Mouse (Mus musculus): ENCODE measurements at regions not wholly inside any gene's neighbourhood (a gene's known extent, or its start where the extent isn't known, plus 50 kb on each side); places are given as distances from the start of the nearest gene placed in this dataset.

DNA sequence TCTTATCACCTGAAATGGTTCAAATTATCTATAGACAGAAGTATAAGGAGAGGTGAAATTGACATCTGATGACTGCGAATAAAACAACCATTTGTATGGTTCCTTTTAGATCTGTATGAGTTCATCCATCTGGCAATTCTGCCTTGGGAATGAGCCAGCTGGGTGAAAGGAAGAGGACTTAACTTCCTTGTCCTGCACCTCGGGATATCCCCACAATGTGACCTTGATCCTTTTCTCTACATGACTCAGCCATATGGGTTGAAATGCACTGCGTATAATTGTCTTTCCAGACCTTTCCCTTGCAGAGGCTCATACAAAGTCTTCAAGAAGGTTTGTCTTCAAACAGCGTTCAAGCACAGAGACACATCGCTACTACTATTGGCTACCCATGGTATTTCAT, 292.6 kb upstream of the Pitrm1 start:
- Histone ChIP-seq H3K27ac (no peak overlapping the region), H3K9ac (replicated peaks) (no peak overlapping the region), H3K4me1 (replicated peaks; ENCODE audit: control insufficient read depth in 2 of 2, insufficient read depth in 2 of 2, low read length in 1 of 2) (no peaks in the 10 kb centered on the region), H3K36me3 (replicated peaks; ENCODE audit: control insufficient read depth, insufficient read depth, low read depth) (no peaks in the 10 kb centered on the region), H3K9me3 (ENCODE audit: control insufficient read depth, low read length) (no peaks in the 10 kb centered on the region), H3K27me3 (ENCODE audit: control insufficient read depth, insufficient read depth, low read length) (no peaks in the 10 kb centered on the region), H3K4me2 (ENCODE audit: low read depth) (no peak overlapping the region), H3K4me3 (ENCODE audit: insufficient read depth in 1 of 2, low read depth in 2 of 2, low read length in 2 of 2) (no peak overlapping the region)
- TF ChIP-seq EP300 (IDR thresholded peaks at IDR 0.05; ENCODE audit: low read depth) (no peak), CTCF (IDR thresholded peaks at IDR 0.05; ENCODE audit: low read depth) (no peak)
- WGBS (ENCODE audit: insufficient replicate concordance), result 65% methylated on average over 5 of the region's 5 CpGs
- DNase-seq (ENCODE audit: low read depth in 3 of 3, low spot score in 3 of 3) (no peak), ATAC-seq (ENCODE audit: insufficient read depth) (no peak)

- Histone ChIP-seq H3K27ac (no peak overlapping the region), H3K27me3 (ENCODE audit: control insufficient read depth, insufficient read depth, low read length) (no peaks in the 10 kb centered on the region), H3K4me1 (replicated peaks; ENCODE audit: control insufficient read depth in 2 of 2, insufficient read depth in 2 of 2, low read length in 1 of 2) (no peaks in the 10 kb centered on the region), H3K9me3 (ENCODE audit: control insufficient read depth, low read length) (no peaks in the 10 kb centered on the region), H3K4me2 (ENCODE audit: low read depth) (no peak overlapping the region), H3K9ac (replicated peaks) (no peak overlapping the region), H3K36me3 (replicated peaks; ENCODE audit: control insufficient read depth, insufficient read depth, low read depth) (no peaks in the 10 kb centered on the region), H3K4me3 (ENCODE audit: insufficient read depth in 1 of 2, low read depth in 2 of 2, low read length in 2 of 2) (no peak overlapping the region)
- no peak for DNase-seq (ENCODE audit: low read depth in 3 of 3, low spot score in 3 of 3)
- TF ChIP-seq EP300 (IDR thresholded peaks at IDR 0.05; ENCODE audit: low read depth) (no peak), CTCF (IDR thresholded peaks at IDR 0.05; ENCODE audit: low read depth) (no peak)
- ATAC-seq (ENCODE audit: insufficient read depth), result no peak
Observed at GRCm38 (mm10) chr13:6255728-6256496, 292.0 kb upstream of the Pitrm1 start.

GRCm38 (mm10) chr13:6258456-6258855, 289.5 kb upstream of the Pitrm1 start:
- ATAC-seq (ENCODE audit: insufficient read depth), result no peak
- DNase-seq (ENCODE audit: low read depth in 3 of 3, low spot score in 3 of 3), result no peak
- Histone ChIP-seq H3K9ac (replicated peaks) (no peak overlapping the region), H3K27me3 (ENCODE audit: control insufficient read depth, insufficient read depth, low read length) (no peaks in the 10 kb centered on the region), H3K27ac (no peak overlapping the region), H3K4me2 (ENCODE audit: low read depth) (no peak overlapping the region), H3K4me3 (ENCODE audit: insufficient read depth in 1 of 2, low read depth in 2 of 2, low read length in 2 of 2) (no peak overlapping the region), H3K4me1 (replicated peaks; ENCODE audit: control insufficient read depth in 2 of 2, insufficient read depth in 2 of 2, low read length in 1 of 2) (no peaks in the 10 kb centered on the region), H3K9me3 (ENCODE audit: control insufficient read depth, low read length) (no peaks in the 10 kb centered on the region), H3K36me3 (replicated peaks; ENCODE audit: control insufficient read depth, insufficient read depth, low read depth) (no peaks in the 10 kb centered on the region)
- WGBS (ENCODE audit: insufficient replicate concordance), result 27% methylated on average over 1 of the region's 1 CpGs
- TF ChIP-seq EP300 (IDR thresholded peaks at IDR 0.05; ENCODE audit: low read depth) (no peak), CTCF (IDR thresholded peaks at IDR 0.05; ENCODE audit: low read depth) (no peak)

GRCm38 (mm10) chr13:6260321-6260865, 287.6 kb upstream of the Pitrm1 start:
- H3K9me3 ChIP-seq (ENCODE audit: control insufficient read depth, low read length), result no peaks in the 10 kb centered on the region
- no peak overlapping the region for H3K27ac ChIP-seq
- H3K36me3 ChIP-seq (replicated peaks; ENCODE audit: control insufficient read depth, insufficient read depth, low read depth), result no peaks in the 10 kb centered on the region
- DNase-seq (ENCODE audit: low read depth in 3 of 3, low spot score in 3 of 3) (no peak), ATAC-seq (ENCODE audit: insufficient read depth) (no peak)
- no peaks in the 10 kb centered on the region for H3K4me1 ChIP-seq (replicated peaks; ENCODE audit: control insufficient read depth in 2 of 2, insufficient read depth in 2 of 2, low read length in 1 of 2)
- 69% methylated on average over 3 of the region's 3 CpGs for WGBS (ENCODE audit: insufficient replicate concordance)
- H3K27me3 ChIP-seq (ENCODE audit: control insufficient read depth, insufficient read depth, low read length), result no peaks in the 10 kb centered on the region
- no peak overlapping the region for H3K9ac ChIP-seq (replicated peaks)
- H3K4me2 ChIP-seq (ENCODE audit: low read depth), result no peak overlapping the region
- no peak overlapping the region for H3K4me3 ChIP-seq (ENCODE audit: insufficient read depth in 1 of 2, low read depth in 2 of 2, low read length in 2 of 2)
- TF ChIP-seq EP300 (IDR thresholded peaks at IDR 0.05; ENCODE audit: low read depth), result no peak
- no peak for TF ChIP-seq CTCF (IDR thresholded peaks at IDR 0.05; ENCODE audit: low read depth)

GRCm38 (mm10) chr13:6261458-6261857, 286.5 kb upstream of the Pitrm1 start:
- H3K27me3 ChIP-seq (ENCODE audit: control insufficient read depth, insufficient read depth, low read length), result no peaks in the 10 kb centered on the region
- no peaks in the 10 kb centered on the region for H3K4me1 ChIP-seq (replicated peaks; ENCODE audit: control insufficient read depth in 2 of 2, insufficient read depth in 2 of 2, low read length in 1 of 2)
- TF ChIP-seq CTCF (IDR thresholded peaks at IDR 0.05; ENCODE audit: low read depth) (no peak), EP300 (IDR thresholded peaks at IDR 0.05; ENCODE audit: low read depth) (no peak)
- H3K9me3 ChIP-seq (ENCODE audit: control insufficient read depth, low read length), result no peaks in the 10 kb centered on the region
- no peaks in the 10 kb centered on the region for H3K36me3 ChIP-seq (replicated peaks; ENCODE audit: control insufficient read depth, insufficient read depth, low read depth)
- H3K4me2 ChIP-seq (ENCODE audit: low read depth), result no peak overlapping the region
- no peak overlapping the region for H3K27ac ChIP-seq
- 57% methylated on average over 4 of the region's 4 CpGs for WGBS (ENCODE audit: insufficient replicate concordance)
- H3K4me3 ChIP-seq (ENCODE audit: insufficient read depth in 1 of 2, low read depth in 2 of 2, low read length in 2 of 2), result no peak overlapping the region
- no peak overlapping the region for H3K9ac ChIP-seq (replicated peaks)
- DNase-seq (ENCODE audit: low read depth in 3 of 3, low spot score in 3 of 3) (no peak), ATAC-seq (ENCODE audit: insufficient read depth) (no peak)

Data from liver, embryonic 14.5 days (tissue).